24 mouse cellular contexts compared by ENCODE assay signal in genomic region chr17:24258981-24259380, GRCm38 (mm10). TPM values are rescaled to one million over a fixed set of nuclear protein-coding genes. Genes with fewer than 3 reads are reported as not detected.
A peak's percentile ranks its signal among the peaks of the same experiment; 100 is the strongest.
DNase-seq lines count a peak whose midpoint lies in the region; ATAC-seq and TF ChIP-seq lines count a peak whose summit lies in the region.
"Had no signal": no experiment of that assay in that cellular context is flagged by ENCODE, and none has a peak within 500 bp of the region (broad histone marks: within the 10 kb centered on the region; RNA-seq: fewer than 3 reads in every experiment).

No protein-coding gene starts in this region.

- H3K36me3 ChIP-seq in liver, adult 2 months (ENCODE audit: control insufficient read depth, insufficient read depth, low read length): no peaks in the 10 kb centered on the region
- H3K36me3 ChIP-seq: embryonic facial prominence, embryonic 12.5 days; embryonic facial prominence, embryonic 15.5 days; forebrain, embryonic 12.5 days; forebrain, embryonic 15.5 days; heart, embryonic 10.5 days; hindbrain, embryonic 12.5 days; hindbrain, embryonic 15.5 days had no signal

- peaks cover 4% of the 10 kb centered on the region for H3K4me1 ChIP-seq in liver, adult 2 months (ENCODE audit: control insufficient read depth, insufficient read depth, low read length)
- H3K4me1 ChIP-seq: embryonic facial prominence, embryonic 12.5 days; embryonic facial prominence, embryonic 15.5 days; forebrain, embryonic 12.5 days; forebrain, embryonic 15.5 days; heart, embryonic 10.5 days; hindbrain, embryonic 12.5 days; hindbrain, embryonic 15.5 days had no signal

- peak overlapping the region; percentile 14; the same call in 1 of the 2 replicates for H3K27ac ChIP-seq in liver, adult 2 months (replicated peaks; ENCODE audit: insufficient read depth, low read depth, low read length)
- H3K27ac ChIP-seq: embryonic facial prominence, embryonic 12.5 days; embryonic facial prominence, embryonic 15.5 days; forebrain, embryonic 12.5 days; forebrain, embryonic 15.5 days; heart, adult 2 months; heart, embryonic 10.5 days; hindbrain, embryonic 12.5 days; hindbrain, embryonic 15.5 days had no signal

- TF ChIP-seq CTCF in liver, adult 2 months (IDR thresholded peaks at IDR 0.05; ENCODE audit: low read depth, low read length): no peak

- H3K27me3 ChIP-seq in liver, adult 2 months (ENCODE audit: control insufficient read depth, insufficient read depth, low read length): no peaks in the 10 kb centered on the region
- H3K27me3 ChIP-seq: embryonic facial prominence, embryonic 12.5 days; embryonic facial prominence, embryonic 15.5 days; forebrain, embryonic 12.5 days; forebrain, embryonic 15.5 days; hindbrain, embryonic 12.5 days; hindbrain, embryonic 15.5 days had no signal

- DNase-seq in adrenal gland, postnatal 10 days: peak; percentile 29
- DNase-seq in adrenal gland, postnatal 4 days (ENCODE audit: low spot score in 2 of 2): no peak
- peak; percentile 93 for DNase-seq in liver, adult 2 months (ENCODE audit: extremely low read depth, low read depth, low spot score)
- no peak for DNase-seq in liver
- peak; percentile 32 to 35 for DNase-seq in adrenal gland, postnatal 36 days
- DNase-seq in ovary, adult 18-20 months (ENCODE audit: low spot score): no peak
- DNase-seq in layer of hippocampus, postnatal 10 days (ENCODE audit: low spot score in 2 of 2): no peak
- DNase-seq: cerebellum, adult 11 months; cerebellum, adult 2 months; cerebellum, adult 9-11 months; cerebellum, postnatal 25 days; gastrocnemius, postnatal 25 days; heart, adult 2 months had no signal

- H3K79me2 ChIP-seq in liver, adult 2 months (ENCODE audit: control insufficient read depth, insufficient read depth, low read length): no peaks in the 10 kb centered on the region

- no peak overlapping the region for H3K9ac ChIP-seq in liver, adult 2 months (ENCODE audit: low read depth, low read length)
- H3K9ac ChIP-seq: embryonic facial prominence, embryonic 12.5 days; embryonic facial prominence, embryonic 15.5 days; forebrain, embryonic 12.5 days; forebrain, embryonic 15.5 days; hindbrain, embryonic 12.5 days; hindbrain, embryonic 15.5 days had no signal

- TF ChIP-seq POLR2A in liver, adult 2 months (IDR thresholded peaks at IDR 0.05; ENCODE audit: extremely low read depth, insufficient read depth, low read length): no peak

- 24% methylated on average over 4 of the region's 4 CpGs for WGBS in liver, adult 2 months

- peak; percentile 14 for ATAC-seq in granulocyte monocyte progenitor cell, adult 5-6 weeks (replicated peaks; ENCODE audit: poor library complexity, severe bottlenecking)
- ATAC-seq: activated CD4-positive, CD25-positive, alpha-beta regulatory T cell, adult 4 months; CD4-positive, CD25-positive, alpha-beta regulatory T cell, adult 4 months; forebrain, embryonic 15.5 days; intestine, postnatal 0 days had no signal

- H3K4me3 ChIP-seq in liver, adult 2 months (ENCODE audit: insufficient read depth, low read depth, low read length): no peak overlapping the region
- H3K4me3 ChIP-seq: embryonic facial prominence, embryonic 12.5 days; embryonic facial prominence, embryonic 15.5 days; forebrain, embryonic 12.5 days; forebrain, embryonic 15.5 days; heart, adult 2 months; heart, embryonic 10.5 days; hindbrain, embryonic 12.5 days; hindbrain, embryonic 15.5 days had no signal

RNA-seq across cellular contexts. Expression of gene Ccnf, which starts 7.7 kb away (rescaled TPM):
- 10 to 100 TPM in 1 of 2 experiments, 1 to 10 TPM in 1; 10.0 to 15.9 TPM for total RNA-seq in adrenal gland, postnatal 10 days (2021)
- total RNA-seq in adrenal gland, postnatal 4 days (2021): 10 to 100 TPM; 23.3 to 25.5 TPM
- 3.0 and 3.5 TPM in 2 replicates for total RNA-seq in liver, adult 2 months (2014; rRNA removed)
- polyA plus RNA-seq in liver, adult 2 months (2012; rRNA removed): 5.5 and 6.5 TPM in 2 replicates
- 1 to 10 TPM; 3.3 to 4.8 TPM for total RNA-seq in adrenal gland, postnatal 36 days (2021)
- 6.1 and 18.3 TPM in 2 replicates for total RNA-seq in granulocyte monocyte progenitor cell, adult 5-6 weeks (2014; fragmentation: Nextera tagmentation)
- total RNA-seq in granulocyte monocyte progenitor cell, adult 5-6 weeks (2017): 22.7 and 24.1 TPM in 2 replicates
- 1 to 10 TPM; 7.4 to 7.9 TPM for total RNA-seq in layer of hippocampus, postnatal 10 days (2021)

RNA-seq across cellular contexts. Expression of gene Tedc2, which starts 38.3 kb away (rescaled TPM):
- 1 to 10 TPM; 7.2 to 9.8 TPM for total RNA-seq in adrenal gland, postnatal 10 days (2021)
- 10 to 100 TPM; 13.8 to 17.6 TPM for total RNA-seq in adrenal gland, postnatal 4 days (2021)
- total RNA-seq in liver, adult 2 months (2014; rRNA removed): 44.1 and 53.2 TPM in 2 replicates
- polyA plus RNA-seq in liver, adult 2 months (2012; rRNA removed): 61.4 and 78.0 TPM in 2 replicates
- 1 to 10 TPM; 5.7 to 6.4 TPM for total RNA-seq in adrenal gland, postnatal 36 days (2021)
- total RNA-seq in granulocyte monocyte progenitor cell, adult 5-6 weeks (2014; fragmentation: Nextera tagmentation): 11.3 and 13.8 TPM in 2 replicates
- total RNA-seq in granulocyte monocyte progenitor cell, adult 5-6 weeks (2017): 17.0 and 19.5 TPM in 2 replicates
- total RNA-seq in layer of hippocampus, postnatal 10 days (2021): 10 to 100 TPM in 1 of 2 experiments, 1 to 10 TPM in 1; 9.1 to 13.0 TPM

RNA-seq across cellular contexts. Expression of gene Ntn3, which starts 49.6 kb away (rescaled TPM):
- total RNA-seq in adrenal gland, postnatal 10 days (2021): 1 to 10 TPM; 3.1 to 4.2 TPM
- total RNA-seq in adrenal gland, postnatal 4 days (2021): 1 to 10 TPM; 7.6 to 8.2 TPM
- 2.3 and 2.8 TPM in 2 replicates for total RNA-seq in liver, adult 2 months (2014; rRNA removed)
- 7.4 and 7.8 TPM in 2 replicates for polyA plus RNA-seq in liver, adult 2 months (2012; rRNA removed)
- total RNA-seq in adrenal gland, postnatal 36 days (2021): 1 to 10 TPM; 1.5 to 2.9 TPM
- 0.11 TPM in 1 of 2 replicates, not detected in the other for total RNA-seq in granulocyte monocyte progenitor cell, adult 5-6 weeks (2014; fragmentation: Nextera tagmentation)
- 0.04 TPM in 1 of 2 replicates, not detected in the other for total RNA-seq in granulocyte monocyte progenitor cell, adult 5-6 weeks (2017)
- 10 to 100 TPM; 13.5 to 14.4 TPM for total RNA-seq in layer of hippocampus, postnatal 10 days (2021)
- polyA plus RNA-seq: activated CD4-positive, CD25-positive, alpha-beta regulatory T cell, adult 4 months had no signal

RNA-seq across cellular contexts. Expression of gene Tbc1d24, which starts 53.6 kb away (rescaled TPM):
- total RNA-seq in adrenal gland, postnatal 10 days (2021): 10 to 100 TPM; 12.0 to 16.4 TPM
- 10 to 100 TPM; 13.7 to 15.9 TPM for total RNA-seq in adrenal gland, postnatal 4 days (2021)
- total RNA-seq in liver, adult 2 months (2014; rRNA removed): 13.3 and 22.2 TPM in 2 replicates
- 23.6 and 31.5 TPM in 2 replicates for polyA plus RNA-seq in liver, adult 2 months (2012; rRNA removed)
- 10 to 100 TPM; 10.9 to 18.8 TPM for total RNA-seq in adrenal gland, postnatal 36 days (2021)
- 12.4 and 27.9 TPM in 2 replicates for total RNA-seq in granulocyte monocyte progenitor cell, adult 5-6 weeks (2014; fragmentation: Nextera tagmentation)
- 4.8 and 6.4 TPM in 2 replicates for total RNA-seq in granulocyte monocyte progenitor cell, adult 5-6 weeks (2017)
- total RNA-seq in layer of hippocampus, postnatal 10 days (2021): 10 to 100 TPM; 77.7 to 87.8 TPM

Comparison
In these comparisons a context has a peak if more than half of its experiments do, and no peak if none do; other contexts are left out.
1. DNase-seq: peak in adrenal gland, postnatal 10 days (single experiment), liver, adult 2 months (single experiment) and adrenal gland, postnatal 36 days (2 of 2); none in adrenal gland, postnatal 4 days (0 of 2), liver (single experiment), ovary, adult 18-20 months (single experiment) and layer of hippocampus, postnatal 10 days (0 of 2).